Comparison of ENCODE assay signal across 9 mouse cellular contexts in the genomic region with DNA sequence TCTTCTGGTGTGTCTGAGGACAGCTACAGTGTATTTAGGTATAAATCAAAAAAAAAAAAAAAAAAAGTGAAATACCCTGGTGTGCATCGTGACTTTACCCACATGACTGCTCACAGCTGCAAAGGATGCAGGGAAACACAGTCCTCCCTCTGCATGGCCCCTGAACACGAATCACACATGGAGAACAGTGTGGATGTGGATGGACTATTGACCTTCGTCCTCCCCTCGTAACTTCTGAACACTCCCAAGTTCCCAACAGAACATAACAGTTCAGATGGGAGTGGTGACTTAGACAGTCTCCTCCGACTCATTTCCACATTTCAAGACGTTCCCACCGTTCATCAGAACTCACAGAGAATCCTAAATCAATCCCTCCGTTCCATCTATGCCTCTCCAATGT. TPM values are rescaled to one million over a fixed set of nuclear protein-coding genes. Genes with fewer than 3 reads are reported as not detected.
DNase-seq lines count a peak whose midpoint lies in the region; ATAC-seq and TF ChIP-seq lines count a peak whose summit lies in the region.
"Had no signal": no experiment of that assay in that cellular context is flagged by ENCODE, and none has a peak within 500 bp of the region (broad histone marks: within the 10 kb centered on the region; RNA-seq: fewer than 3 reads in every experiment).

No protein-coding gene starts in this region.

- intact Hi-C loops in gastrocnemius, adult 2 months (cut with DNase I), result no loop called here
- intact Hi-C loops in gastrocnemius, postnatal 14 days (cut with DNase I; ENCODE audit: low total_unique reads), result no loop called here

- peaks cover 15% of the 10 kb centered on the region for H3K4me1 ChIP-seq in limb, embryonic 13.5 days
- H3K4me1 ChIP-seq in limb, embryonic 10.5 days, result peaks cover 14% of the 10 kb centered on the region
- H3K4me1 ChIP-seq in intestine, embryonic 15.5 days (replicated peaks), result peaks cover 12% of the 10 kb centered on the region
- peaks cover 12% of the 10 kb centered on the region for H3K4me1 ChIP-seq in olfactory bulb, adult 2 months (ENCODE audit: control insufficient read depth, insufficient read depth, low read length)
- H3K4me1 ChIP-seq in cerebellum, adult 2 months (ENCODE audit: control insufficient read depth, insufficient read depth, low read length), result peaks cover 4% of the 10 kb centered on the region; the same call in 1 of the 2 replicates

- 0 out of 2 replicates have a peak overlapping the region, but pooled peaks have one; percentile 35 for H3K9ac ChIP-seq in limb, embryonic 13.5 days
- no peak overlapping the region for H3K9ac ChIP-seq in intestine, embryonic 15.5 days

- no peak for TF ChIP-seq CTCF in gastrocnemius, adult 2 months (IDR thresholded peaks at IDR 0.05)
- no peak for TF ChIP-seq CTCF in olfactory bulb, adult 2 months (IDR thresholded peaks at IDR 0.05; ENCODE audit: insufficient read depth, low read depth, low read length)
- TF ChIP-seq CTCF in cerebellum, adult 2 months (IDR thresholded peaks at IDR 0.05; ENCODE audit: borderline replicate concordance, insufficient read depth, low read depth, low read length), result no peak

- H3K36me3 ChIP-seq in limb, embryonic 13.5 days, result no peaks in the 10 kb centered on the region
- no peaks in the 10 kb centered on the region for H3K36me3 ChIP-seq in limb, embryonic 10.5 days
- H3K36me3 ChIP-seq in intestine, embryonic 15.5 days, result no peaks in the 10 kb centered on the region

- DNase-seq in gastrocnemius, adult 2 months, result no peak
- DNase-seq in gastrocnemius, postnatal 14 days, result no peak
- DNase-seq in limb, embryonic 10.5 days (ENCODE audit: low spot score), result no peak
- no peak for DNase-seq in adrenal gland, adult 2 months
- no peak for DNase-seq in cerebellum, adult 2 months

- no peaks in the 10 kb centered on the region for H3K27me3 ChIP-seq in limb, embryonic 13.5 days
- H3K27me3 ChIP-seq in limb, embryonic 10.5 days (ENCODE audit: low read depth, poor library complexity, severe bottlenecking), result no peaks in the 10 kb centered on the region
- H3K27me3 ChIP-seq in intestine, embryonic 15.5 days (replicated peaks), result no peaks in the 10 kb centered on the region
- H3K27me3 ChIP-seq in cerebellum, adult 2 months (ENCODE audit: control insufficient read depth, insufficient read depth, low read length), result no peaks in the 10 kb centered on the region

- no peak for ATAC-seq in limb, embryonic 13.5 days (ENCODE audit: low FRiP score, low read depth)
- peak; percentile 65 for ATAC-seq in intestine, embryonic 15.5 days

- H3K4me2 ChIP-seq in limb, embryonic 13.5 days (replicated peaks), result peak overlapping the region; percentile 58
- peak overlapping the region; percentile 51 for H3K4me2 ChIP-seq in intestine, embryonic 15.5 days (replicated peaks)

- H3K4me3 ChIP-seq in gastrocnemius, adult 2 months, result peak overlapping the region; percentile 58
- no peak overlapping the region for H3K4me3 ChIP-seq in limb, embryonic 13.5 days
- H3K4me3 ChIP-seq in limb, embryonic 10.5 days, result no peak overlapping the region
- H3K4me3 ChIP-seq in intestine, embryonic 15.5 days (replicated peaks), result no peak overlapping the region
- H3K4me3 ChIP-seq in olfactory bulb, adult 2 months (ENCODE audit: insufficient read depth, low read depth, low read length), result no peak overlapping the region
- no peak overlapping the region for H3K4me3 ChIP-seq in cerebellum, adult 2 months (replicated peaks; ENCODE audit: insufficient read depth, low read depth, low read length)

- 70% methylated on average over 8 of the region's 8 CpGs for WGBS in limb, embryonic 13.5 days
- 86% methylated on average over 8 of the region's 8 CpGs for WGBS in limb, embryonic 10.5 days
- WGBS in intestine, embryonic 15.5 days, result 41% methylated on average over 8 of the region's 8 CpGs
- WGBS in olfactory bulb, adult 2 months, result 32% methylated on average over 8 of the region's 8 CpGs
- 32% methylated on average over 8 of the region's 8 CpGs for WGBS in cerebellum, adult 2 months

- TF ChIP-seq POLR2A in olfactory bulb, adult 2 months (IDR thresholded peaks at IDR 0.05; ENCODE audit: insufficient read depth, low read depth, low read length), result no peak
- no peak for TF ChIP-seq POLR2A in cerebellum, adult 2 months (IDR thresholded peaks at IDR 0.05; ENCODE audit: borderline replicate concordance, insufficient read depth, low read length)

- no peak overlapping the region for H3K27ac ChIP-seq in gastrocnemius, adult 2 months
- no peak overlapping the region for H3K27ac ChIP-seq in limb, embryonic 13.5 days
- no peak overlapping the region for H3K27ac ChIP-seq in limb, embryonic 10.5 days
- H3K27ac ChIP-seq in intestine, embryonic 15.5 days, result no peak overlapping the region
- H3K27ac ChIP-seq in olfactory bulb, adult 2 months (ENCODE audit: insufficient read depth, low read depth, low read length), result peak overlapping the region; percentile 64; the same call in 1 of the 2 replicates
- H3K27ac ChIP-seq in cerebellum, adult 2 months (ENCODE audit: insufficient read depth, low read length), result no peak overlapping the region
- H3K27ac ChIP-seq: macrophage had no signal

- H3K9me3 ChIP-seq in limb, embryonic 13.5 days, result no peaks in the 10 kb centered on the region
- H3K9me3 ChIP-seq in limb, embryonic 10.5 days (replicated peaks), result no peaks in the 10 kb centered on the region
- no peaks in the 10 kb centered on the region for H3K9me3 ChIP-seq in intestine, embryonic 15.5 days

RNA-seq across cellular contexts. Expression of a gene that starts 33.5 kb away (rescaled TPM):
- total RNA-seq in gastrocnemius, adult 2 months (2021), result 1 to 10 TPM in 1 of 2 experiments, under 1 TPM in 1; 0.59 to 1.4 TPM
- 1 to 10 TPM; 1.4 to 2.2 TPM for total RNA-seq in gastrocnemius, postnatal 14 days (2021)
- polyA plus RNA-seq in limb, embryonic 13.5 days (2015; fragmentation: Nextera tagmentation; extraction: Ambion mirVana), result 0.69 and 0.73 TPM in 2 replicates
- polyA plus RNA-seq in limb, embryonic 10.5 days (2016; fragmentation: Nextera tagmentation; extraction: Ambion mirVana), result 0.11 and 0.14 TPM in 2 replicates
- polyA plus RNA-seq in intestine, embryonic 15.5 days (2015; fragmentation: Nextera tagmentation; extraction: Ambion mirVana), result 0.28 and 0.34 TPM in 2 replicates
- polyA plus RNA-seq in olfactory bulb, adult 2 months (2012; ENCODE audit: insufficient read depth, insufficient read length, low replicate concordance, missing spikeins), result not detected in 2 replicates
- total RNA-seq in adrenal gland, adult 2 months (2021), result 1 to 10 TPM in 1 of 2 experiments, under 1 TPM in 1; 0.98 to 1.5 TPM
- 1.4 TPM in 2 replicates for polyA plus RNA-seq in adrenal gland, adult 2 months (2012; rRNA removed)
- polyA plus RNA-seq in cerebellum, adult 2 months (2012; rRNA removed), result 20.8 and 22.7 TPM in 2 replicates
- polyA plus RNA-seq: macrophage had no signal

RNA-seq across cellular contexts. Expression of a gene that starts 42.3 kb away (rescaled TPM):
- not detected for total RNA-seq in gastrocnemius, adult 2 months (2021)
- total RNA-seq in gastrocnemius, postnatal 14 days (2021), result 1 to 10 TPM; 6.8 to 7.1 TPM
- polyA plus RNA-seq in limb, embryonic 13.5 days (2015; fragmentation: Nextera tagmentation; extraction: Ambion mirVana), result 299 and 324 TPM in 2 replicates
- 393 and 424 TPM in 2 replicates for polyA plus RNA-seq in limb, embryonic 10.5 days (2016; fragmentation: Nextera tagmentation; extraction: Ambion mirVana)
- 304 and 333 TPM in 2 replicates for polyA plus RNA-seq in intestine, embryonic 15.5 days (2015; fragmentation: Nextera tagmentation; extraction: Ambion mirVana)
- polyA plus RNA-seq in olfactory bulb, adult 2 months (2012; ENCODE audit: insufficient read depth, insufficient read length, low replicate concordance, missing spikeins), result not detected in 2 replicates
- total RNA-seq in adrenal gland, adult 2 months (2021), result 1 to 10 TPM; 6.9 TPM
- 7.2 and 8.3 TPM in 2 replicates for polyA plus RNA-seq in adrenal gland, adult 2 months (2012; rRNA removed)
- 4.2 and 5.5 TPM in 2 replicates for polyA plus RNA-seq in cerebellum, adult 2 months (2012; rRNA removed)

RNA-seq across cellular contexts. Expression of a gene that starts 48.7 kb away (rescaled TPM):
- total RNA-seq in gastrocnemius, adult 2 months (2021), result 10 to 100 TPM; 11.1 to 11.7 TPM
- 1 to 10 TPM; 8.6 to 9.5 TPM for total RNA-seq in gastrocnemius, postnatal 14 days (2021)
- 31.6 and 33.4 TPM in 2 replicates for polyA plus RNA-seq in limb, embryonic 13.5 days (2015; fragmentation: Nextera tagmentation; extraction: Ambion mirVana)
- polyA plus RNA-seq in limb, embryonic 10.5 days (2016; fragmentation: Nextera tagmentation; extraction: Ambion mirVana), result 25.4 and 27.8 TPM in 2 replicates
- polyA plus RNA-seq in intestine, embryonic 15.5 days (2015; fragmentation: Nextera tagmentation; extraction: Ambion mirVana), result 28.0 and 30.2 TPM in 2 replicates
- polyA plus RNA-seq in olfactory bulb, adult 2 months (2012; ENCODE audit: insufficient read depth, insufficient read length, low replicate concordance, missing spikeins), result not detected in 2 replicates
- total RNA-seq in adrenal gland, adult 2 months (2021), result 10 to 100 TPM; 18.0 to 26.4 TPM
- polyA plus RNA-seq in adrenal gland, adult 2 months (2012; rRNA removed), result 16.9 and 18.3 TPM in 2 replicates
- 27.6 and 29.8 TPM in 2 replicates for polyA plus RNA-seq in cerebellum, adult 2 months (2012; rRNA removed)

Comparison
In these comparisons a context has a peak if more than half of its experiments do, and no peak if none do; other contexts are left out.
1. RNA of a gene that starts 42.3 kb away (polyA plus RNA-seq): 393 to 424 TPM in limb, embryonic 10.5 days, 304 to 333 TPM in intestine, embryonic 15.5 days and 299 to 324 TPM in limb, embryonic 13.5 days; 7.2 to 8.3 TPM in adrenal gland, adult 2 months, 4.2 to 5.5 TPM in cerebellum, adult 2 months and not detected in olfactory bulb, adult 2 months; every median in the first group is over 10 times any median in the second.